Mouse (Mus musculus) A20 (cell line): ENCODE measurements around the gene Shroom3.

ENCODE experiments used
- DNase-seq: peaks from one replicate; pipeline ENCODE4 v3.0.0-alpha.2; 2011; ENCODE audit warnings: low read depth, low spot score

Shroom3 gene

DNA sequence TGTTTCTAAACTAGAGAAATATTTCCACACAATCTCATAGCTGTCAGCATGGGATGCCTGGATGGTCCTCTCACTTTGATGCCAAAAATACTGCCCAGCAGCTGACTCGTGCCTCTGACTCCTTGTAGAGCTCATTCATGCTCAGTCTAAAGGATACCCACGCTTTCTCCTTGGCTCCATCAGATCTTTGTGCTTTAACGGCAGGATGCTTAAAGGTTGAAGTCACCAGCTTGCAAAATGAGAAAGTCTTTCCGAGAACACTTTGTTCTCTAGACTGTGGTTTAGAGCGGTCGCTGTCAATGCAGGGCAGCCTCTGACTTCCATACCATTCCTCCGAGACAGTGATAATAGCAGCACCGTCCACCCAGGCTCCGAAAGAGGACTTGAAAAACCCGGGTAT is 249.8 kb downstream of the Shroom3 start:
- no peak for DNase-seq

DNA sequence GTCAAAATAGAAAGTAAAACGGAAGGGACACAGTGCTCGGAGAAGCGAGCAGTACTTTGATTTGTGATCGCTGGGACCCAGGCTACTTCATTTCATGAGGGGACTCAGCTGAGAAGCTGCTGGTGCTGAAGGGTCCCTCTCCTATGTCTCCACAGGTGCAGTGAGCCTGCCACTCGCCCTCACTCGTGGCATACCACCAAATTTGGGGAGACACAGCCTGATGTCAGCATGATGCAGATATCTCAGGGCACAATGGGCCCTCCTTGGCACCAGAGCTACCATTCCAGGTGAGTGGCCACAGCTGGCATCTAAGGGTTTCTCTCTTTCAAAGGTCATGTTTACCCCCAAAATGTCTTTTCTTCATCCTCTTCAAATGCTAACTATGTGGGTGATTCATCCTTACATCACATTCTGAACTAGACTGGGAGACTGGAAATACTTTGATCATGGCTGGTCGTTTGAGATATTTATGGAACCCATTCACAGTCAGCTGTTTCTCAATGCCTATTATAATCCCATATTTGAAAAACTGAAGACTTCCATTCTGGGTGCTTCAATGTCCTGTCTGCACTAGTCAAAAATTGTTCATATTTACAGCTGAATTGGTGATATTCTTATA is 250.5 kb downstream of the Shroom3 start:
- no peak for DNase-seq

DNA sequence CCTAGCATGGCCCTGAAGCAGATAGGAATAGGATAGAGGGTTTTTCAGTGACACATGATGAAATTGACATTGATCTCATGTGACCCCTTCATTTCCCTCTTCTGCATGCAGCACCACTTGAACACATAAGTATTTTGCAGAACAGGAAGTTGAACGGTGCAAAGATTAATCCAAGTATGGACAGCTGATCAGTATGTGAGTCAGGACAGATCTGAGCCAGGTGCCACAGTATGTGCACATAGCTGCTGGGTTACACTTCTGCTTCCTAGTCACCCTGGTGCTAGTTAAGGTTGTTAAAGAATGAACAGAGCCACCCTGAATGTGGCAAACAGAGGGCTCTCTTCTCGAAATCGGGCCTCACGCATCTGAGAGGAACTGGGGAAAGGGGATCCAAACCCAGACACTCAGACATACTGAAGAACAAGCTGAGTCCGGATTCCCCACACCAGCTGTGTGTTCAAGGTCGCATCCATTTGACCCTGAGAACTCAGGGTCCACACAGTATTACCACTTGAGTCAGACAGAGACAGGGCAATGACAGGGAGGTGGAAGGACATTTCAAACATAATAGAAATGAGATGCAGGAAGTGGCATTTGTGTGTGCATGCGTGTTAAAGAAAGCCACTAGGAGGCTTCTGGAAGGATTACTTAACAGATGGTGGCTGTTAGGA is 251.2 kb downstream of the Shroom3 start:
- DNase-seq = no peak

DNA sequence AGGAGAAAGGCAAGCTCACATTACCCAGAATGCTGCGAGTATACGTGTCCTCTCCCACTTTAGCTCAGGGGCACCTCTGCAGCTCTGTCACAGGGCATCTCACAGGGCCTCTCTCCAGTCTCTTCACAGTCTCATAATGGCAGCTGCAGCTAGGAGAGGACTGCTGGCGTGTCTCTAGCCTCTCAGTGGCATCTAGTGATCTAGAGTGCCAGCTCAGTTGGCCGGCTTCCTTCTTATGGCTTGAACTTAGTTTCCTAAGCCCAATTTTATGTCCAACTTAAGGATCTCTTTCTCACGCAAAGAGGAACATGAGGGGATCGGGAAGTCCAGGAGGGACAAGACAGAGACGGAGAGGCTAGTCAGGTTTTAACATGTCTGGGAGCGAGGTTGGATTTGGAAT is 252.6 kb downstream of the Shroom3 start:
- no peak for DNase-seq

DNA sequence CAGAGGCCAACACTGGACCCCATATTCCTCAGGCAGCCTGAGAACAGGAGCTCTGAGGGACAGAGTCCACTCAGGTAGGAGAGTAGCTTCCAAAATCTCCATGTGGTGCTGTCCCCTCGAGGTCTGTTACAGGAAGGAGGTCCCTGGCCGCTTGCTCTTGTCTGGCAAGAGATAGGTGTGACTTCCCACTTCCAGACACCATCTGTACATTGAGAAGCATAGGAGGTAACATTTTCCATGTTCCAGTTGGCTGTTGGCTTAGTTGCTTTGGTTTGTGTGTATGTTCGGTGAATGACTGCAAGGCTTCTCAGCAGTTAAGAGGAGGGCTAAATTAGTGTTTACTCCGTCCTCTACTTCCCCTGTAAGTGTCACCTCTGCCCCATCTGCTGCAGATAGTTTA is 254.5 kb downstream of the Shroom3 start:
- no peak for DNase-seq

DNA sequence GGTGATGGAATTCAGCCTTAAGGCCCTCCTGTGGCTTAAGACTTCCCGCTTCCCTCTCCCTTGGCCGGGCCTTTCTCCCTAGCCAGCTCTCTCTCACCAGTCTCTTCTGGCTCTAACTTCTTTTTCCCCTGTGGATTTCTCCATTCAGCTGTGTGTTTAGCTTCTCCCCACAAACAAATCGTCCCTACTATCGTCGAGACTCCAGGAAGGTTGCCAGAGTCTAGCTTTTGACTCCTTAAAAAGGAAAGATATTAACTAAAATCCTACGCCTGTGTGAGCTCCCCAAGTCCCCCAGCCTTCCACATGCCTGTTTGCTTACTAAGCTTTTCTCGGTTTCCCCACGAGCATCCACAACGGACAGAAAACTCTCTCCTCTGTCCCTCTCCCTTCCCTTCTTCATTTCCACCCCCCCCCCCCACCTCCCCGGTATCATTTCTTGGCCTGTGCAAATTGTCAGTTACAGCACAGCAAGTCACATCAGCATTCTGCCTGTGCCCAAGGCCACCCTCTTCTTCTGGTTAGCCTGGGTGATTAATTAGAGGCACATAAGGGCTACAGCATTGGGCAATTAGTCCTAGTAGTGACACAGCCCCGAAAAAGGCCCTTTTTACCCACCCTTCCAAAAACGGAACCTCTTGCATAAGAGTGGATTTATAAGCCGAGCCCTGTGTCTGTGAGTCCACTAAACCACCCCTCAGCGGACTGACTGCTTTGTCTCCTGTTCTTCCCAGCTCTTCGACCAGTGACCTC is 256.2 kb downstream of the Shroom3 start:
- DNase-seq = no peak

DNA sequence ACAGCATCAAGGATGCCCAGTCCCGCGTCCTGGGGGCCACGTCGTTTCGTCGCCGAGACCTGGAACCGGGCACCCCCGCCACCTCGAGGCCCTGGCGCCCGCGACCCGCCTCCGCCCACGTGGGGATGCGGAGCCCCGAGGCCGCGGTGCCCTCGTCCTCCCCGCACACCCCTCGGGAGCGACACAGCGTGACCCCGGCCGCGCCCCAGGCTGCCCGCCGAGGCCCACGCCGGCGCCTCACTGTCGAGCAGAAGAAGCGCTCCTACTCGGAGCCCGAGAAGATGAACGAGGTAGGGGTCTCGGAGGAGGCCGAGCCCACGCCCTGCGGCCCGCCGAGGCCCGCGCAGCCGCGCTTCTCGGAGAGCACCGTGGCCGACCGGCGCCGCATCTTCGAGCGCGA is 258.9 kb downstream of the Shroom3 start:
- no peak for DNase-seq

DNA sequence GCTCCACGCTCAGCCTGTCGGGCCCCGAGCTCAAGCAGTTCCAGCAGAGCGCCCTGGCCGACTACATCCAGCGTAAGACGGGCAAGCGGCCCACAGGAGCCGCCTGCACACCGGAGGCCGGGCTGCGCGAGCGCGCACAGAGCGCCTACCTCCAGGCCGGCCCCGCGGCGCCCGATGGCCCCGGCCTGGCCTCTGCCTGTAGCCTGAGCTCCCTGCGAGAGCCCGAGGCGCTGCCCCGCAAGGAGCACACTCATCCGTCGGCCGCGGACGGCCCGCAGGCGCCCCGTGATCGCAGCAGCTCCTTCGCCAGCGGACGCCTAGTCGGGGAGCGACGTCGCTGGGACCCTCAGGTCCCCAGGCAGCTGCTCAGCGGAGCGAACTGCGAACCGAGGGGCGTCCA is 259.3 kb downstream of the Shroom3 start:
- no peak for DNase-seq

DNA sequence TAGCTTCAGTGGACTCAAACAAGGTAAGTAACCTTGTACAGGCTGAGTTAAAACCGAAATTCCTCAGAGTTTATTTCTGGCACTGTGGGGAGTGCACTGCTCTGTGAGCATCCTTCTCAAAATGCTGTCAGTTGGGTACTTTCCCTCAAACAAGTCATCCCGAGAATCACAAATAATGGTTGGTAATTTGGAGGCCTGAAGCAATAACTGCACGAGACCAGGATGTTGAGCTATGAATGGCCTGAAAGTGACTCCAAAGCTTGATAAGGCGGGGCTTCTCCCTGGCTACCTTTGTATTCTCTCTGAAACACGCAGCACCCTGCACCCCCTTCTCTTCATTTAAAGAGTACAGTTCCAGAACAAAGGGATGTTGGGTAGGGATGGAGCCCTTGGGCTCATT is 261.6 kb downstream of the Shroom3 start:
- DNase-seq = no peak

DNA sequence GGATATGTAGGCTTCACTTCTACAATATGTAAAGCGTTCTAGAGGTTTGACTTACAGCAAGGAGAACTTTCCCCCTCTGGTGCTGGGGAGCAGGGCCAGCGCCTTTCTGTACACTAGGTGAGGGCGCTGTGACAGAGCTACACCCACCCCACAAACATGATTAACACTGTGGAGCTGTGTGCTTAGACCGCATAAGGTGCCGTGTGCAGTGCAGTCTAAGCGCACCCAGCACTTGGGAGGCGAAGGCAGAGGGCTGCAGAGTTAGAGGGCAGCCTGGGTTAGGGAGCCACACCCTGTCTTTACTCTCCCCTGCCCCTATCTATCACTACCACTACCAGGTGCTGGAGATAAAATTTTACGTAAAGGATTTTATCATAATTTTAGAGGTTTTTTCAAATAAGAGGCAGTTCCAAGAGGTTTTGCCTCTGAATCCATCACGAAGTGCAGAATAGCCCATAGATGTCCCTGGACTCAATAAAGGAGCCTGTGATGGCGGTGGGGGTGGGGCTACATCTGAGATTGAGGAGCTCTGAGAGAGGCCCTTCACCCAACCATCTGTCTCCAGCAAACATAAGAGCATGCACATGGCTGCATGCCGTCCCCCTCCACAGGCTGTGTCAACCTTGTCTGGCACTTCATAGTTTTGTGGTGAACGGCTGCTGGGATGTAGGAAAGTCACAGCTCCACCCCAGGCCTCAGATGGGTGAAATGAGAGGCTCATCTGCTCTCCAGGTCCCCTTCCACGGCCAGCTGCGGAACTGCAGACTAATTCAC is 265.9 kb downstream of the Shroom3 start:
- no peak for DNase-seq

DNA sequence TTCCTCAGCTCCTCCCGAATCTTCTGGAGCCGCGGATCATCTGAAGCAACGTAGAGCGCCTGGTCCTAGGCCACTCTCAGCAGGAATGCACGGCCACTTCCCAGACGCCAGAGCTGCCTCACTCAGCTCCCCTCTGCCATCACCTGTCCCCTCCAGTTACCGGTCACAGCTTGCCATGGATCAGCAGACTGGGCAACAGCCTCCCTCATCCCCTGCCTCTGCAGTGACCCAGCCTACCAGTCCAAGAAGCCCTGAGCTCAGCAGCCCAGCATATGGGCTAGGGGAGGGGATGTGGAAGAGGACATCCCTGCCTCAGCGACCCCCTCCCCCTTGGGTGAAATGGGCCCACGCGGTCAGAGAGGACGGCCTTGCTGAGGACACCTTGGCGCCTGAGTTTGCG is 267.3 kb downstream of the Shroom3 start:
- no peak for DNase-seq

DNA sequence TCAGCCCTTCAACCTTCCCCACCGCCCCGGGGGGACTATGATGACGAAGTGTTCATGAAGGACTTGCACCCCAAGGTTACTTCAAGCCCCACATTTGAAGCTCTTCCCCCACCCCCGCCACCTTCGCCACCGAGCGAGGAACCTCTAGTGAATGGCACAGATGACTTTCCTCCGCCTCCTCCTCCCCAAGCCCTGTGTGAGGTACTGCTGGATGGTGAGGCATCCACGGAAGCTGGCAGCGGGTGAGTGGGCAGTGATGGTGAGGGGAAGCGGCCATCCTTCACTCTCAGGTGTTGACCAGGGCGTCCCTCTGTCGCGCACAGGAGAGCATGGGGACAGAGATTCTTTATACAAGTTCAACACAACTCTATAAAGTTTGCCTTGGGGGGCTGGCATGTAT is 267.8 kb downstream of the Shroom3 start:
- no peak for DNase-seq

DNA sequence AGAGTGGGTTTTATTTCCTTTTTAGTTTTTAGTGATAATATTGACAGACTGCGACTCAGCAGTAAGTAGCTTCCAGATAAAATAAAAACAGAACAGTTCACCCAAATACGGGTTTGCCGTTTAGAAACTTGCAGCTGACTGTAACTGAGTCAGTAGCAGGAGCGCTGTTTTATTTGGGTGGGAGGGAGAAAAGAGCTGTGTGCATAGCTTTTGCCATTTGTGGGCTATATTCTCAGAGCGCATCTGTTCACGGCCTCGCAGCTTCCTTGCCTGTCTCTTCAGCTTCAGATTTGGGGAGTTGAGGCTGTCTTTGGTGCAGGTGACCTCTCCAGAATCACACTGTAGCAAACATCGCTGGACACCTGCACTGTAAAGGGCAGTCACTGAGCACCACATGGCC is 270.6 kb downstream of the Shroom3 start:
- DNase-seq = no peak

DNA sequence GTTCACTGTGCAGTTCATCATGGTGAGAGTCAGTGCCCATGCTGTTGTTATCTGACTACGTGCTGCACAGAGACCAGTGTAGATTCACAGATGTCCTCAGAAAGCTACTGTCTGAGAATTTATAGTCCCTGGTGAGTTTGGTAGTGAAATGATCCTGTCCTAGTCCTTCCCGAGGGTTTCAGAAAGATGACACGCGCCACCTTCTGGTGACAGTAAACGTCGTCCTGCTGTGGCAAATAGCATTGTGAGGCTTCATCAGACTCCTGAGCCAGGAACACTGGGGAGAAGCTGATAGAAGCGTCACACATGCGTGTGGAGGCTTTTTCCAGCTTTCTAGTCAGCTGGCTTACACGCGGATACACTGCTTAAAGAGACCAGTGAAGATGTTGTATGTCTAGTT is 271.1 kb downstream of the Shroom3 start:
- DNase-seq = peak; percentile 51

DNA sequence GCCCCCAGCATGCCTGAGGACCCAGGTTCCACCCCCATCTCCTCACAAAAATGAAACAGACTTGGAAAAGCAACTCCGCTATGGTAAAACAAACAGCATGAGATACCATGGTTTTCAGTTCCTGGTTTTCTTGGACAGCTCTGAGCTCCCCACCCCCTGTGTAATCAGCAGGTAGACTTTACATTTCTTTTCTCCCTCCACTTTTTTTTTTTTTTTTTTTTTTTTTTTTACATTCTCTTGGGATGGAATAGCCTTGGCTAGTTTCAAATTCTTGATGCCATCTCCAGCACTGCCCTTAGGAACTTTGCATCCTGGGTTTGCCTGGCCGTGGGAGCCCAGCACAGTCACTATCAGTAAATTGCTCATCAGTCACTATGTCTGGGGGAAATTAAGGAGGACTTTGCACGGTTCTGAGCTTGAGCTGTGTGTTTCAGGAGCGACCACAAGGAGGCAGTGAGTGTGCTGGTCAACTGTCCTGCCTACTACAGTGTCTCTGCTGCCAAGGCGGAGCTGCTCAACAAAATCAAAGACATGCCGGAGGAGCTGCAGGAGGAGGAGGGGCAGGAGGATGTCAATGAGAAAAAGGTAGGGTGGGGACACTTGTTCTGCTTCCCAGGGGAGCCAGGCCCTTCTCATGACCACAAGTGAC is 271.7 kb downstream of the Shroom3 start:
- DNase-seq = peak; percentile 10

DNA sequence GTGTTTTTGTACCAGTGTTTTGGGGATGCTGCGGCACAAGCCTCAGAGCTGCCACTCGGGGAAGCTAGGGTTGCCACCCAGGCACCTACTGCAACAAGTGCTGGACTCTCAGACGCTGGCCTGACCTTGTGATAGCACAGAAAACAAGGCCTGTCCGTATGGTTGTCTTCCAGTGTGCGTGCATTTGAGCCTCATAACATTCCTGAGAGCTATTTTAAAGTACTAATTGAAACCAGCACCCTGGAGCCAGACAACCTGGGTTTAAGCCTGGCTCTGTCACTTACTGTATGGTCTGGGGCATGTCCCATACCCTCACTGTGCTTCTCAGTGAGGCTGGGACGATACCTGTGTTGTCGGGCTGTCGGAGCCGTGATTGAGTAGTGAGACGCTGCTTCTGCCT is 276.1 kb downstream of the Shroom3 start:
- no peak for DNase-seq

DNA sequence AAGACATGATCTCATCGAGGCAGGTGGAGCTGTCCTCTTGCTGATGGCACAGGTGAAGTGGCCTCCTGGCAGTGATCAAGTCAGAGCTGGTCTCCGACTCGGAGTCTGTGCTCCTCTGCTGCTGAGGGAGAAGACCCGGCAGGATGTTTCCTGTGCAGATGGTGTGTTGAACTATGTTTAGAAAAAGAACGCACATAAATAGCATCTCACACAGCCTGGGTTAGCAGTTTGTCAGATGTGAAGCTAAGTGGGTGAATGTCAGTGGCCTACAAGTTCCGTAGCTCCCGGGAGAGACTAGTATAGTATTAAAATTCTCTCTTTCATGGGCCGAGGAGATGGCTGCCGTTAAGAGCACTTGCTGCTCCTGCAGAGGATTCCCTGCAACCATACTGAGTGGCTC is 276.5 kb downstream of the Shroom3 start:
- DNase-seq = no peak

DNA sequence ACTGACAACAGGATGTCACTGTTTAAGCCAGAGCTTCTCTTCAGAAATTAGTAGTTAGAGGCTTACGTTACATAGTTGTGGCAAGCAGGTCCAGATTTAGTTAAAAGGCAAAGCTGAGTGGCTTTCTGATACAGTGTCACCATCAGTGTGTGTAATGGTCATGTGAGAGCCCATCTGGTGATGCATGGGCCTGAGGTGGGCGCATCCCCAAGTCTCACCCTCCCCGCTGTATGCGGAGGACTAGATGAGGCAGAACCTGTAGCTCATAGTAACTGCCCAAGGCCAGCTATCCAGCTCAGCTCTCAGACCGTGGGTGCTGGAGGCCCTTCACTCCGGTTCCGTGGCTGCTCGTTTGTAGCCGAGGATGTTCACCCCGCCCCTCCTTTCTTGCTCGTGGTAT is 278.1 kb downstream of the Shroom3 start:
- DNase-seq = no peak

DNA sequence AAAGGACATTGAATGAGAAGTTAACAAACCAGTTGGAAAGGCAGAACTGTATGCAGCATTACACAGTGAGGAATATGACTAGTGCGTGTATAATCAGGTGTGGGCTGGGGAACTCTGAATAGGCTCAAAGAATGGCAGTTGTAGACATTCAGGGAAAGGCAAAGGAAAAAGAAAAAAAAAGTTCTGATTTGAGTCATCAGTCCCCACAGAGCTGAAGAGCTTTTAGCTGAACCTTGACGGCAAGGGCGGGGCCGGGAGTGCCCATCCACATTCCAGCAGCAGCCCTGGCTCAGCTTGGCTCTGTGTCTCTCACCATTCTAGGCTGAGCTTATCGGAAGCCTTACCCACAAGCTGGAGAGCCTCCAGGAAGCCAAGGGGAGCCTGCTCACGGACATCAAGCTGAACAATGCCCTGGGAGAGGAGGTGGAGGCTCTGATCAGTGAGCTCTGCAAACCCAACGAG is 278.6 kb downstream of the Shroom3 start:
- no peak for DNase-seq

DNA sequence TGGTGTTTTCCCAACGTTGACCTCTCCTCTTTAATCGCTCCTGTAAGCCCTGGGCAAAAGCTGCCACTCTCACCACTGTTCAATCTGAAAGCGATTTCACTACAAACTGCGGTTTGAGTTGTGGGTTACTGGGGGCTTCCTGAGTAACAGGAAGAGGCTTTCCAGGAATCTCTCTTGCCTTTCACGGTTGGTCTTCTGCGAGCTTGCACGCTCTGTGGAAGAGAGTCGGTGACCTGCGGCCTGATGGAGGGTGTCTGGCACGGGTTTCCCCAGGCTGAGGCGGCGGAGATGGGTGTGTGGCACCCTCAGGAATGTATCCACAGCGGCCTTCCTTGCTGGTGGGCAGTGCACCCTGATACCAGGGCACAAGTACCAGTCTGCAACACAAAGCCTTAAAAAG is 281.5 kb downstream of the Shroom3 start:
- DNase-seq = no peak

DNA sequence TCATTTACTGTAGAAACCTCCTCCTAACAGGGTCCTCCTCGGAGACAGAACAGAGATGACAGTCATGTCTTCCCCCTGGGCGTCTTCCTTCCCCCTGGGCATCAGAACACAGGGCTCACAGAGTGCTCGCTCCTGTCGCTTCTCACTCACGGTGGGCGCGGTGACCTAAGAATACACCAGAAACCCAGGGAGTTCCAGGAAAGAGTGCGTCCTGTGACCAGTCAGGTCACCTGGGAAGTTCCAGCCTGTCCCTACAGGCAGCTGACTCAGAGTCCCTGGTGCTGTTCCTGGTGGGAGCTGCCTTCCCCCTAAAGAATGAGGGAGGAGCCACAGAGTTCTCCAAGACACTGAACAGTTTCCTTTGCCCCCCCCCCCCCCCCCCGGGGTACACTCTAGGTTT is 283.9 kb downstream of the Shroom3 start:
- no peak for DNase-seq

DNA sequence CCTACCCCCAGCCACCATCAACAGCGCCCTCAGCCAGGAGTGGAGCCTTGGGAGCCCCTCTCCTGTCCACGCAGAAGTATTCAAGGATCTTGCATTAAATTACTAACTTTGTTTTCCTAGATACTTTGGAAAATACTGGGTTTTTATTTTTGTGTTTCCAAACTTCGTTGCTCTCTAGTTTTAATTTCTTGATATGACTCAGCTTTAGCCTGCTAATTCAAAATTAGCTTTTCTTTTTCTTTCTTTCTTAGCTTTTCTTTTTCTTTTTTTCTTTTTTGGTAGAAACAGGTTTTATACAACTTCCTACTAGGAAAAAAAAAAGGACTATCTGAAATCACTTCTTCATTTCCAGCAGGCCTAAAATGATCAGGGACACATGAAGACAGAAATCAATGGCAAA is 284.7 kb downstream of the Shroom3 start:
- DNase-seq = no peak
